Mouse (Mus musculus) liver, embryonic 14.5 days (tissue): Measurements from ENCODE around the gene Chd8. TPM values are rescaled to one million over a fixed set of nuclear protein-coding genes. Genes with fewer than 3 reads are reported as not detected.
"Not testable (repeated sequence)": the region's sequence is repeated elsewhere in the genome, so short reads cannot be mapped to it uniquely, and the experiment has no call there.

Source experiments
- ATAC-seq: fragments of 200-750 bp; cut with Nextera tagmentation; 2 replicates; pipeline ENCODE4 v1.8.0; 2017; ENCODE audit warnings: moderate number of reproducible peaks, mild to moderate bottlenecking, moderate library complexity; ENCODE audit not compliant: insufficient read depth
- DNase-seq, 3 experiments: peaks; one replicate each; pipeline ENCODE4 v3.0.0-alpha.2; 2012 to 2013; ENCODE audit warnings: low read depth in 3 of 3, low spot score in 3 of 3
- H3K27ac ChIP-seq: fragments of 300-500 bp; sonication (generic); 2 replicates; pipeline ENCODE4 v1.5.1; 2014; ENCODE audit warnings: moderate library complexity, mild to moderate bottlenecking, control low read depth, inconsistent platforms
- H3K27me3 ChIP-seq: fragments of 300-500 bp; sonication (generic); 2 replicates; pipeline ENCODE4 v1.6.1; 2014; ENCODE audit warnings: mild to moderate bottlenecking, low read length, moderate library complexity; ENCODE audit not compliant: control insufficient read depth, insufficient read depth
- H3K36me3 ChIP-seq: fragments of 300-500 bp; sonication (generic); replicated peaks from 2 replicates; pipeline ENCODE4 v1.6.1; 2014; ENCODE audit warnings: low read depth; ENCODE audit not compliant: control insufficient read depth, insufficient read depth
- H3K4me1 ChIP-seq, 2 experiments: fragments of 200-500 bp in 1 of 2; fragments of 300-500 bp in 1 of 2; sonication (generic) in 1 of 2; replicated peaks; 2 replicates each; pipeline ENCODE4 v1.6.1; 2012 to 2014; ENCODE audit warnings: antibody characterized with exemption in 1 of 2, inconsistent platforms in 1 of 2, low read length in 1 of 2; ENCODE audit not compliant: control insufficient read depth in 2 of 2, insufficient read depth in 2 of 2
- H3K4me2 ChIP-seq: fragments of 300-500 bp; sonication (generic); 2 replicates; pipeline ENCODE4 v1.6.1; 2014; ENCODE audit warnings: low read depth, mild to moderate bottlenecking, control low read depth, moderate library complexity
- H3K4me3 ChIP-seq, 2 experiments: fragments of 200-500 bp in 1 of 2; fragments of 300-500 bp in 1 of 2; sonication (generic) in 1 of 2; 2 replicates each; pipeline ENCODE4 v1.5.1; 2012 to 2014; ENCODE audit warnings: low read depth in 2 of 2, low read length in 2 of 2, mild to moderate bottlenecking in 2 of 2, control low read depth in 1 of 2, inconsistent platforms in 1 of 2, moderate library complexity in 1 of 2; ENCODE audit not compliant: insufficient read depth in 1 of 2
- H3K9ac ChIP-seq: fragments of 300-500 bp; sonication (generic); replicated peaks from 2 replicates; pipeline ENCODE4 v1.6.1; 2014; ENCODE audit warnings: mild to moderate bottlenecking, control low read depth, moderate library complexity
- H3K9me3 ChIP-seq: fragments of 300-500 bp; sonication (generic); 2 replicates; pipeline ENCODE4 v1.6.1; 2016; ENCODE audit warnings: low read length, mixed read lengths; ENCODE audit not compliant: control insufficient read depth
- CTCF ChIP-seq: IDR thresholded peaks from 2 replicates; pipeline ENCODE4 v1.5.1; 2016; ENCODE audit warnings: antibody characterized with exemption, low read depth, control low read depth
- EP300 ChIP-seq: IDR thresholded peaks from 2 replicates; pipeline ENCODE4 v1.6.1; 2016; ENCODE audit warnings: antibody characterized with exemption, low read depth
- WGBS: fragments of 180-500 bp; shearing (Covaris S2); extraction: QIAGEN DNeasy Blood & Tissue Kit; methylation state at CpG from one replicate; pipeline ENCODE4 v1.1.7; 2014; ENCODE audit not compliant: insufficient replicate concordance; 5-methylcytosine and 5-hydroxymethylcytosine counted together
- polyA plus RNA-seq, 2 experiments: library from polyadenylated mRNA; depleted of rRNA in 1 of 2; stranded (reverse) in 1 of 2; unstranded in 1 of 2; fragments of >200 nt; fragmentation: Nextera tagmentation in 1 of 2; extraction: Ambion mirVana in 1 of 2; gene quantifications; 2 replicates each; pipeline versions ENCODE4 v1.2.1 to v1.2.3; 2012 to 2014

The Chd8 gene
- polyA plus RNA-seq (2012; rRNA removed): 9.7 and 13.1 TPM in 2 replicates
- 13.9 and 14.0 TPM in 2 replicates for polyA plus RNA-seq (2014; fragmentation: Nextera tagmentation; extraction: Ambion mirVana)

- ATAC-seq (peak; percentile 100), DNase-seq (peak; percentile 92 to 96 (median 93))
- Histone ChIP-seq H3K4me3 (peak within 1 kb of the TSS; percentile 71 to 91), H3K27me3 (no peaks in the 10 kb centered on the region), H3K36me3 (no peaks in the 10 kb centered on the region), H3K9ac (peak within 1 kb of the TSS; percentile 96), H3K9me3 (no peaks in the 10 kb centered on the region), H3K4me2 (peak within 1 kb of the TSS; percentile 98), H3K27ac (peak within 1 kb of the TSS; percentile 89), H3K4me1 (peaks cover 17 to 20% of the 10 kb centered on the region in 2 experiments)
- WGBS: under 1% methylated on average over 54 of the region's 54 CpGs
- TF ChIP-seq EP300: no peak
- TF ChIP-seq CTCF: peak; percentile 96
Observed at GRCm38 (mm10) chr14:52257484-52258213, at the start of gene Chd8. Gene Chd8, minus strand, starts transcription at chr14:52257780.

GRCm38 (mm10) chr14:52306100-52306499 lies 48.5 kb upstream of the Chd8 start:
- TF ChIP-seq EP300 (peak; percentile 71), CTCF (no peak)
- DNase-seq (peak; percentile 58 to 61 (median 61)), ATAC-seq (peak; percentile 33; the same call in 1 of the 2 replicates)
- Histone ChIP-seq H3K9me3 (no peaks in the 10 kb centered on the region), H3K9ac (peak overlapping the region; percentile 27; the same call in 1 of the 2 replicates), H3K36me3 (no peaks in the 10 kb centered on the region), H3K4me2 (peak overlapping the region; percentile 85), H3K27me3 (no peaks in the 10 kb centered on the region), H3K4me3 (peak overlapping the region; percentile 35 to 40; a peak in 2 of 4 replicates), H3K27ac (peak overlapping the region; percentile 79), H3K4me1 (peaks cover 16 to 24% of the 10 kb centered on the region in 2 experiments)
- 52% methylated on average over 2 of the region's 2 CpGs for WGBS

GRCm38 (mm10) chr14:52304644-52305271 lies 47.2 kb upstream of the Chd8 start, which contains the start of gene Mettl3:
Gene Mettl3, minus strand, starts transcription at chr14:52305128.
- no peak; the same call in 1 of the 2 replicates for TF ChIP-seq EP300
- 0 out of 2 replicates have a peak, but pooled peaks have one; percentile 5 for TF ChIP-seq CTCF
- H3K4me1 ChIP-seq: peaks cover 16 to 24% of the 10 kb centered on the region in 2 experiments

GRCm38 (mm10) chr14:52303517-52303916 lies 45.9 kb upstream of the Chd8 start:
- H3K4me3 ChIP-seq, H3K27ac ChIP-seq, H3K9me3 ChIP-seq, ATAC-seq, DNase-seq, H3K27me3 ChIP-seq, H3K9ac ChIP-seq: not testable (repeated sequence)
- Histone ChIP-seq H3K4me2 (peak overlapping the region; percentile 85), H3K36me3 (peaks cover 14% of the 10 kb centered on the region), H3K4me1 (peaks cover 16 to 19% of the 10 kb centered on the region in 2 experiments)
- WGBS: 79% methylated on average over 3 of the region's 3 CpGs

More at GRCm38 (mm10) chr14:52304644-52305271, 47.2 kb upstream of the Chd8 start, which contains the start of gene Mettl3:
- peak; percentile 85 to 94 (median 87) for DNase-seq
- Histone ChIP-seq H3K9ac (peak within 1 kb of the TSS; percentile 87), H3K27me3 (no peaks in the 10 kb centered on the region), H3K27ac (peak within 1 kb of the TSS; percentile 89), H3K36me3 (peaks cover 3% of the 10 kb centered on the region), H3K4me2 (peak within 1 kb of the TSS; percentile 85), H3K4me3 (peak within 1 kb of the TSS; percentile 90 to 93), H3K9me3 (no peaks in the 10 kb centered on the region)
- ATAC-seq: peak; percentile 90
- under 1% methylated on average over 45 of the region's 46 CpGs for WGBS
